Mouse (Mus musculus) natural killer cell, adult 2 months (primary cell): Measurements from ENCODE around the gene Lrp1.

Experiments
- DNase-seq, 2 experiments: peaks; one replicate each; pipeline ENCODE4 v3.0.0; 2022; ENCODE audit warnings: low spot score in 2 of 2

The Lrp1 gene

GRCm38 (mm10) chr10:127520714-127521357 is 100.1 kb downstream of the Lrp1 start:
- DNase-seq = no peak

- no peak for DNase-seq
Observed at GRCm38 (mm10) chr10:127519903-127520713, 100.8 kb downstream of the Lrp1 start.

- no peak for DNase-seq
Observed at GRCm38 (mm10) chr10:127519041-127519701, 101.8 kb downstream of the Lrp1 start.

GRCm38 (mm10) chr10:127517941-127518340 is 103.0 kb downstream of the Lrp1 start:
- no peak for DNase-seq

- no peak for DNase-seq
Observed at GRCm38 (mm10) chr10:127516576-127517260, 104.2 kb downstream of the Lrp1 start.

- DNase-seq = no peak
Observed at GRCm38 (mm10) chr10:127515983-127516459, 104.9 kb downstream of the Lrp1 start.

- DNase-seq = no peak
Observed at GRCm38 (mm10) chr10:127515271-127515982, 105.5 kb downstream of the Lrp1 start.

GRCm38 (mm10) chr10:127514764-127515163 is 106.2 kb downstream of the Lrp1 start, which contains the start of gene Ndufa4l2:
Ndufa4l2 (plus strand) TSS chr10:127514967.
- no peak for DNase-seq

- DNase-seq = no peak
Observed at GRCm38 (mm10) chr10:127514111-127514698, 106.7 kb downstream of the Lrp1 start.

- DNase-seq = no peak
Observed at GRCm38 (mm10) chr10:127513501-127514091, 107.4 kb downstream of the Lrp1 start.

- DNase-seq = peak; percentile 91 to 94
Observed at GRCm38 (mm10) chr10:127512813-127513212, 108.1 kb downstream of the Lrp1 start.

GRCm38 (mm10) chr10:127512307-127512666 is 108.7 kb downstream of the Lrp1 start:
- DNase-seq = no peak

GRCm38 (mm10) chr10:127511634-127512306 is 109.2 kb downstream of the Lrp1 start:
- DNase-seq = peak in 1 of 2 experiments; percentile 48

- no peak for DNase-seq
Observed at GRCm38 (mm10) chr10:127510895-127511617, 109.9 kb downstream of the Lrp1 start.

GRCm38 (mm10) chr10:127509837-127510701 is 110.9 kb downstream of the Lrp1 start:
- DNase-seq = no peak

- peak; percentile 75 to 86 for DNase-seq
Observed at GRCm38 (mm10) chr10:127509051-127509836, 111.7 kb downstream of the Lrp1 start.

GRCm38 (mm10) chr10:127508239-127508638 is 112.7 kb downstream of the Lrp1 start:
- peak; percentile 57 to 79 for DNase-seq
